Mouse (Mus musculus) hindbrain, embryonic 16.5 days (tissue): ENCODE measurements around the gene Exosc1. TPM values are rescaled to one million over a fixed set of nuclear protein-coding genes. Genes with fewer than 3 reads are reported as not detected.
A peak's percentile ranks its signal among the peaks of the same experiment; 100 is the strongest.
"Not testable (repeated sequence)": the region's sequence is repeated elsewhere in the genome, so short reads cannot be mapped to it uniquely, and the experiment has no call there.

Experiments
- ATAC-seq: fragments of 200-750 bp; cut with Nextera tagmentation; 2 replicates; pipeline ENCODE4 v1.8.0; 2017; ENCODE audit warnings: moderate TSS enrichment, moderate library complexity
- H3K27ac ChIP-seq: fragments of 300-500 bp; sonication (generic); 2 replicates; pipeline ENCODE4 v1.5.1; 2014; ENCODE audit warnings: low read depth, mild to moderate bottlenecking, control low read depth, low read length, moderate library complexity
- H3K27me3 ChIP-seq: fragments of 300-500 bp; sonication (generic); replicated peaks from 2 replicates; pipeline ENCODE4 v1.6.1; 2014; ENCODE audit warnings: low read length; ENCODE audit not compliant: control insufficient read depth, insufficient read depth
- H3K36me3 ChIP-seq: fragments of 300-500 bp; sonication (generic); 2 replicates; pipeline ENCODE4 v1.6.1; 2014; ENCODE audit warnings: mild to moderate bottlenecking, low read length, moderate library complexity, mixed read lengths; ENCODE audit not compliant: control insufficient read depth, insufficient read depth
- H3K4me1 ChIP-seq: fragments of 300-500 bp; sonication (generic); 2 replicates; pipeline ENCODE4 v1.6.1; 2014; ENCODE audit warnings: low read depth, low read length; ENCODE audit not compliant: control insufficient read depth, insufficient read depth
- H3K4me2 ChIP-seq: fragments of 300-500 bp; sonication (generic); 2 replicates; pipeline ENCODE4 v1.6.1; 2014; ENCODE audit warnings: mild to moderate bottlenecking, low read length, control low read depth, moderate library complexity
- H3K4me3 ChIP-seq: fragments of 300-500 bp; sonication (generic); 2 replicates; pipeline ENCODE4 v1.5.1; 2014; ENCODE audit warnings: mild to moderate bottlenecking, low read length, control low read depth, moderate library complexity
- H3K9ac ChIP-seq: fragments of 300-500 bp; sonication (generic); 2 replicates; pipeline ENCODE4 v1.6.1; 2014; ENCODE audit warnings: low read depth, mild to moderate bottlenecking, control low read depth, low read length, moderate library complexity
- H3K9me3 ChIP-seq: fragments of 300-500 bp; sonication (generic); 2 replicates; pipeline ENCODE4 v1.6.1; 2014; ENCODE audit warnings: mild to moderate bottlenecking, low read length, moderate library complexity; ENCODE audit not compliant: control insufficient read depth
- WGBS: fragments of 180-500 bp; shearing (Covaris S2); extraction: QIAGEN DNeasy Blood & Tissue Kit; methylation state at CpG from one replicate; pipeline ENCODE4 v1.1.7; 2014; 5-methylcytosine and 5-hydroxymethylcytosine counted together
- polyA plus RNA-seq: library from polyadenylated mRNA; unstranded; fragments of >200 nt; fragmentation: Nextera tagmentation; extraction: Ambion mirVana; gene quantifications from 2 replicates; pipeline ENCODE4 v1.2.1, GENCODE M21; 2015

Gene Exosc1
- polyA plus RNA-seq, 1 experiment from 2014 or later = 52.4 TPM

- H3K36me3 ChIP-seq = peaks cover 34% of the 10 kb centered on the region
- 85% methylated on average over 4 of the region's 4 CpGs for WGBS
- ATAC-seq = no peak
Measured at GRCm38 (mm10) chr19:41919471-41919870, 13.8 kb downstream of the Exosc1 start.

GRCm38 (mm10) chr19:41916853-41917252 is 16.4 kb downstream of the Exosc1 start:
- WGBS = 91% methylated on average over 4 of the region's 4 CpGs
- Histone ChIP-seq H3K27ac (no peak overlapping the region), H3K9me3 (no peaks in the 10 kb centered on the region), H3K36me3 (peaks cover 28% of the 10 kb centered on the region), H3K4me3 (no peak overlapping the region), H3K27me3 (no peaks in the 10 kb centered on the region), H3K9ac (no peak overlapping the region), H3K4me1 (peaks cover 17% of the 10 kb centered on the region), H3K4me2 (no peak overlapping the region)
- ATAC-seq = no peak

More at GRCm38 (mm10) chr19:41919471-41919870, 13.8 kb downstream of the Exosc1 start:
- Histone ChIP-seq H3K27ac (no peak overlapping the region), H3K4me3 (no peak overlapping the region), H3K27me3 (no peaks in the 10 kb centered on the region), H3K9me3 (no peaks in the 10 kb centered on the region), H3K4me2 (no peak overlapping the region), H3K9ac (no peak overlapping the region), H3K4me1 (no peaks in the 10 kb centered on the region; the same call in 1 of the 2 replicates)

- no peak overlapping the region for H3K9ac ChIP-seq
- H3K9me3 ChIP-seq = no peaks in the 10 kb centered on the region
- no peaks in the 10 kb centered on the region for H3K27me3 ChIP-seq
- peaks cover 17% of the 10 kb centered on the region for H3K4me1 ChIP-seq
- H3K4me2 ChIP-seq = no peak overlapping the region
- H3K36me3 ChIP-seq = peaks cover 22% of the 10 kb centered on the region
- no peak for ATAC-seq
- WGBS = 86% methylated on average over 3 of the region's 3 CpGs
- no peak overlapping the region for H3K27ac ChIP-seq
- no peak overlapping the region for H3K4me3 ChIP-seq
Measured at GRCm38 (mm10) chr19:41915294-41915693, 17.9 kb downstream of the Exosc1 start.

- H3K9ac ChIP-seq, H3K4me2 ChIP-seq, H3K27ac ChIP-seq, H3K9me3 ChIP-seq, ATAC-seq, H3K4me3 ChIP-seq, H3K27me3 ChIP-seq: not testable (repeated sequence)
- peaks cover 21% of the 10 kb centered on the region for H3K36me3 ChIP-seq
- peaks cover 17% of the 10 kb centered on the region for H3K4me1 ChIP-seq
Measured at GRCm38 (mm10) chr19:41914592-41914882, 18.7 kb downstream of the Exosc1 start.

- H3K27me3 ChIP-seq = no peaks in the 10 kb centered on the region
- peak overlapping the region; percentile 83 for H3K4me2 ChIP-seq
- ATAC-seq = no peak
- no peak overlapping the region for H3K27ac ChIP-seq
- peaks cover 17% of the 10 kb centered on the region for H3K4me1 ChIP-seq
- 41% methylated on average over 6 of the region's 6 CpGs for WGBS
- peaks cover 15% of the 10 kb centered on the region for H3K36me3 ChIP-seq
- H3K9me3 ChIP-seq = no peaks in the 10 kb centered on the region
- H3K9ac ChIP-seq = peak overlapping the region; percentile 85; the same call in 1 of the 2 replicates
- H3K4me3 ChIP-seq = peak overlapping the region; percentile 96
Measured at GRCm38 (mm10) chr19:41913774-41914591, 19.2 kb downstream of the Exosc1 start.

DNA sequence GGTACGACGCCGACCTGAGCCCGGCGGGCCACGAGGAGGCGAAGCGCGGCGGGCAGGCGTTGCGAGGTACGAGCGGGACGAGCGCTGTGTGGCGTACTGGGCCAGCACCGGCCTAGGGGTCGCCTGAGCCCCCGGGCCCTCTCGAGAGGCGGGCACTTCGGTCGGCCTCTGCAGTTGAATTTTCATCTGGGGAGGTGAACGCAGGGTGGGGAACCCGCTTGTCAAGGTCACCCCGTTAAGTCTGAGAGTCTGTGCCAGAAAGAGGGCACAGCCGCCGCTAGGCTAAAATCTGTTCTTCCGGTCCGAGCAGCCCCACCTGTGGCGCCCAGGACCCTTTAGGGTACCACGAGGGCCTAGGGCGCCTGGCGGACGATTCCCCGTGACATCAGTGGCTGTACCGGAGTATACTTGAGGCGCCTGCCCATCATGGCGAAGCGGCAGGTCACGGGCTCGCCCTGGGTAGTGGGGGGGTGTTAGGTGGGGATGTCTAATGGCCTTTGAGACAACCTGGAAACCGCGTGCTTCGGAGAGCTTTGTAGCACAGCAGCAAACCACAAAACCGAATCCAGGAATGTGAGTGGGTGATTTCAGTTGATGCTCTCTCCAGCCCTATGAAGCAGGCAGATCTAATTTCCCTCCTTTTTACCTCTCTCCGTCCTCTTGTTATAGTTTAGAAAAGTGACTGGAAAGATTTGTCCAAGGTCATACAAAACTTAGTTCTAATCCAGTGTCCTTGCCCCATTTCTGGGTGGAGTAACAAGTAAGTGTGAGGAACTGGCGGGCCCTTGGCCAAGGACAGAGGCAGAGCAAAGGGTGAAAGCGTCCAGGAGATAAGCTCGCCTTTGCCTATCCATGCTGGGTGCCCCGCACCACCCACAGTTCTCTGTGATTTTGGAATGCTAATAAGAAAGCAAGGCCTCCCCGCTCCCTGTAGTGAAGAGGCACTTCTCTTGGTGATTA is 20.8 kb downstream of the Exosc1 start:
- Histone ChIP-seq H3K27ac (peak overlapping the region; percentile 89), H3K4me2 (peak overlapping the region; percentile 83), H3K27me3 (no peaks in the 10 kb centered on the region), H3K9ac (peak overlapping the region; percentile 85), H3K4me1 (peaks cover 17% of the 10 kb centered on the region), H3K36me3 (peaks cover 11% of the 10 kb centered on the region), H3K9me3 (no peaks in the 10 kb centered on the region), H3K4me3 (peak overlapping the region; percentile 96)
- under 1% methylated on average over 45 of the region's 53 CpGs for WGBS
- peak; percentile 77 for ATAC-seq

DNA sequence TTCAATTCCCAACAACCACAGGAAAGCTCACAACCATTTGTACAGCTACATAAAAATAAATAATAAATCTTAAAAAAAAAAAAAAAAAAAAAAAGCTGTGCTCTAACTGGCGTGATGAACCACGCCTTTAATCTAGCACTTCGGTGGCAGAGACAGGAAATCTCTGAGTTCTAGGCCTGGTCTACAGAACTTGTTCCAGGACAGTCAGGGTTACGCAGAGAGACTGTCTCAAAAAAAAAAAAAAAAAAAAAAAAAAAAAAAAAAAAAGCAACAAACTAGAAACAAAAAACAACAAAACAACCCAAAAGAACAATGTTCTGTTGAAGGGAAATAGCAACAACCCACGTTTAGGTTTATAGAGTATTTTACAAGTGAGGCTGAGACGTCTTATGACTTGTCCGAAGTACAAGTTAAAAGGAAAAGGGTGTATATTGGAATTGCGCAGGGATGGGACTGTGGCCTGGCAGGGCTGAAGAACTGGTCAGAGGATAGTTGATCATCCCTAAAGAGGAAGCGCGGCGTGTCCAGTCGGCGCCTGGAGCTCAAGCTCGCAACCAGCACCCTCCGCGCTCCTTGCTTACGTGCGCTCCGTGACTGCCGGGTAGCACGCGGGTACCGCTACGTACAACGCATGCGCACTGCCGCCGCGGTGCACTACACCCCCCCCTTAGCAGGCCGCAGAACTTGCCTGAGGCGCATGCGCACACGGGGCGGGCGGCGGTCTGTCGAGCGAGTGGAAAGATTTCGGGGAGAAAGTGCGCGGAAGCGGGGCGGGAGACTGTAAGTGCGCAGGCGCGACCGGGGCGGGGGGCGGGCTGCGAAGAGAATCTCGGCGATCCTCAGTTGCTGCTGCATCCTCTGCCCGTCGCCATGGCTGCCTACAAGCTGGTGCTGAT is 21.8 kb downstream of the Exosc1 start, which contains the start of gene Pgam1:
Pgam1 (plus strand) TSS at position 746 of the 896 bp plus-strand sequence.
- Histone ChIP-seq H3K27ac (peak within 1 kb of the TSS; percentile 92), H3K4me2 (peak within 1 kb of the TSS; percentile 84), H3K4me3 (peak within 1 kb of the TSS; percentile 96), H3K9me3 (no peaks in the 10 kb centered on the region), H3K36me3 (peaks cover 3% of the 10 kb centered on the region; the same call in 1 of the 2 replicates), H3K27me3 (no peaks in the 10 kb centered on the region), H3K9ac (peak within 1 kb of the TSS; percentile 85), H3K4me1 (peaks cover 17% of the 10 kb centered on the region)
- 5% methylated on average over 51 of the region's 54 CpGs for WGBS
- ATAC-seq = peak; percentile 96

- 93% methylated on average over 2 of the region's 2 CpGs for WGBS
- Histone ChIP-seq H3K36me3 (no peaks in the 10 kb centered on the region), H3K9me3 (no peaks in the 10 kb centered on the region), H3K4me2 (no peak overlapping the region), H3K4me1 (peaks cover 17% of the 10 kb centered on the region), H3K27me3 (no peaks in the 10 kb centered on the region), H3K27ac (no peak overlapping the region), H3K9ac (no peak overlapping the region), H3K4me3 (no peak overlapping the region)
- no peak for ATAC-seq
Measured at GRCm38 (mm10) chr19:41910396-41910795, 22.8 kb downstream of the Exosc1 start.
